Mouse (Mus musculus) T-cell, adult 2 months (primary cell): ENCODE measurements at regions not wholly inside any gene's neighbourhood (a gene's known extent, or its start where the extent isn't known, plus 50 kb on each side); places are given as distances from the start of the nearest gene placed in this dataset.

Source experiments
- DNase-seq: peaks from one replicate; pipeline ENCODE4 v3.0.0; 2022; ENCODE audit warnings: low spot score

DNA sequence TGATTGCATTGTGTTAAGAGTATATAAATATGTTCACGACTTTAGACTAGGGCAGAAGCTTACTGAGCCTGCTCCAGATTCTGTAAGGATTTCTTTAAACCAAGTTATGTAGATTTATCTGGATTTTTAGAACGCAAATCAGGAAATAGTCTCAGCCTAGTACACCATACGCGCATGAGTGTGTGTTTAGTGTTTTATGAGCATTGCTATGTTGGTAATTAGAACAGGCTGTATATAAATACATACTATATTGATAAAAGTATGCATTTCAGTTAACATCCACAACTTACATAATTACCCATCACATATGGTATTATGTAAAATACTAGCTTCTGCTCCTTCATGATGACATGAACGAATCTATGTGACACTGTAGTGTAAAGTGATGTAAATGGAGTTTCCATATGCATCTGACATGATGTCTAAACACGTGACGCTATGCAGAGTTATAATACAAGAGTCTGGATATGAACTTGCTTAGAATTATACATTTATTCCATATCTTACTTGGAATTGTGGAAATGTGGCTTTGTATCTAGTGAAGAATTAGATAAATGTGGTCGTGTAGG is 332.6 kb upstream of the Tmc3 start:
- no peak for DNase-seq

DNA sequence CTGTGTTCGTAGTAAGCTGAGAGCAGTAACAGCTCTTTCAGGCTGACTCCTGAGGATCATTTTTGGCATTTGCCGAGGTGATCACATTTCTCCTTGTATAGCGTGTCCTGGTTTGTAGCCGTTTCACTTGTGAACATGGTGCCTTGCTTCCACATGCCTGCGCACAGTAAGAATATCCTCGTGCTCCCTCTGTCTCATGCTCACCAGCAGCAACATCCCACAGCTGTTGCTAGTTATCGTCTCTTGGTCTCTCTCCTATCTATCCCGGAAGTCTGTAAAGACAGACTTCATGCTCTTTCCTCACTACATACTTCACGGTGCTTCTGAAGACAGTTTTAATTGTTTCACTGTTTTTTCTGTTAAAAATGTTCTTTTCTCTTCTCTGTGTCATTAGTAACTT is 331.7 kb upstream of the Tmc3 start:
- no peak for DNase-seq

DNA sequence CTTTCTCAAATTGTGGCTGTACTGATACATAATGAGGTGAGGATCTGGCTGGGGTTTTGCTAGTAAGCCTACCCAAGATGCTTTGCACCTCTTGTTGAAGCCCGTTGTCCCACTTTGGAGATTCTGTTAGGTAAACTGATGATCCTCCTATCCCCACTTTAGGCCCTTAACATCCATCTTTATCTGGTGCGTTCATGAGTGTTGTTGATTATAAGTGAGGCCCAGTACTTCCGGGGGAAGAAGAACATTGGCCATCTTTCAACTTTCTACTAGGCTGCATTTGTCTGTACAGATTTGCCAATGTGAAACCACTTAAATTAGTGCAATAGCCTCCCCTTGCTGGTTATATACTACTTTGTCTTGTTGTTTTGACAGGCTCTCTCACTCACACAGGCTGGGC is 331.3 kb upstream of the Tmc3 start:
- DNase-seq, result no peak

DNA sequence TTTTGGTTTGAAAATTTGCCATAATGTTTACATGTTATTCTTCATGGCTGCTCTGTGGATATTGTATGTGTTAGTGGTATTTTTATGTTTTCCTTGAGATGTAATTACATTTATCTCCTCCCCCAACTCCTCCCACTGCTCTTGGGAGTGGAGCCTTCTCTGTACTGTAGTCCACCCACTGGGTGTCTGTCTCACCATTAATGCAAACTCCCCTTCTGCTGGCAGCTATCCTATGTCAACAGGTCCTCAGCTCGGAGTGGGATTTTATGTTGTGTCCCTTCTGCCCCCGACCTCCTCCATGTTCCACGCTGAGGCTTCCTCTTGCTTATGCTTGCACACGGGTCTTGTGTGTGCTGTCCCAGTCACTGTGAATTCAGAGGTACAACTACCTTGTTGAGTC is 330.3 kb upstream of the Tmc3 start:
- DNase-seq, result no peak

DNA sequence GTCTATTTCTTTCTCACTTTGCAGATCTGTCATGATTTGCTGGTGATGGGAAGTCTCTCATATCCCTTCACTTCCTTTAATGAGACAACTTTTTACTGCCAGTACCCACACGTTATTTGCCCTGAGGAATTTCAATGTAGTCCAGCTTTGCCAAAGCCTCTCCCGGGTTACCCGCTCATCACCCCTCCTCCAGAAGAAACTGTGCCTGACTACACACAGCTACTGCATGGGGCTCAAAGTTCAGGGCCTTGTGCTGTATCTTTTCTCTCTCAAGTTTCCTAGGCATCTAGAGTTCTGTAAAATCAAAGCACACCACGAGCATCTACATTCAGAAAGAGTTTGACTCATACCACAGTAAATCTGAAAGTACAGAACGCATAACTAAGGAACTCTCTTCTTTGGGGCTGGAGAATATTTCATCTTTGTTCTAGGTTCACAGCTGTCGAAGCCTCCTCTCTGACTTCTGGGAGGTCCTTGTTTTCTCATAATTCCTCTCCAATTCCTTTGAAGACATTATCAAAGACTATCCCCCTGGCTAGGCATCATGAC is 328.4 kb upstream of the Tmc3 start:
- no peak for DNase-seq

DNA sequence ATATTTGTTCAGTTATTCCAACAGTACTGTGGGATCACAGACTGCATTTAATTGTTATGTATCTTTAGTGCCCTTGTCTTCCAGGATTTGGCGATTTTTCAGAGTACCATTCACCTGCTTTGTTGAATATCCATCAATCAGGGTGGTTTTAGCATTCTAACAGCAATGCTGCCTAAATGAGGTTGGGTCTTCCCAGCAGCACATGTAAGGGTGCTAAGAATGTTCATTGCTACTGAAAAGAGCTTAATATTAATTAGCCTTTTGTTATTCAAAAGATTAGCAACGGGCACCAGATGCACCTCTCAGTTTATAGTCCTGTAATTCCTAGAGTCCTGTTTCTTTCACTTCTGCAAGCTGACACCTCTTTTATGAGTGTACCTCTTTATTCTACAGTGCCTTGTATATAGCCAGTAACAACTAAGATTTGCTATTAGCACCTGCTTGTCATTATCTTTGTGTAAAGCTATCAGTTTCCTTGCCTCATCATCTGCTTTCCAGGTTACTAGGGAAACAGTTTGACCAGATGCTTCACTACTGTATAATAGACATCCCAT is 326.3 kb upstream of the Tmc3 start:
- no peak for DNase-seq

DNA sequence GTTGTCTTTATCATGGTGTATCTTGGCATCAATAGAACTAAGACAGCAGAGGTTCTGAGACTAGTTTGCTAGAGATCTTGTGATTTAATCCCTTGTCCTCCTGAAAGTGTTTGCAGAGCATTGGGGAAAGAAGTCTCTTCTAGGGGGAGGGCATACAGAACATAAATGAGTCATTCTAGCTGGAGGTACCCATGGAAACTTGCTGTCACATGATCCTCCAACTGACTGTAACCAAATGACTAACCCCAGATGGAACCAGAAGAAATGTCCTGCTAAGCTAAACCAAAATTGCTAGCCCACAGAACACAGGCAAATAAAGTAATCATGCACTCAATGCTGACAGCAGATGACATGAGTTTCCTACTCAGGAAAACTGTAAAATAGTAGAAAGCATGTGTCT is 323.2 kb upstream of the Tmc3 start:
- no peak for DNase-seq

DNA sequence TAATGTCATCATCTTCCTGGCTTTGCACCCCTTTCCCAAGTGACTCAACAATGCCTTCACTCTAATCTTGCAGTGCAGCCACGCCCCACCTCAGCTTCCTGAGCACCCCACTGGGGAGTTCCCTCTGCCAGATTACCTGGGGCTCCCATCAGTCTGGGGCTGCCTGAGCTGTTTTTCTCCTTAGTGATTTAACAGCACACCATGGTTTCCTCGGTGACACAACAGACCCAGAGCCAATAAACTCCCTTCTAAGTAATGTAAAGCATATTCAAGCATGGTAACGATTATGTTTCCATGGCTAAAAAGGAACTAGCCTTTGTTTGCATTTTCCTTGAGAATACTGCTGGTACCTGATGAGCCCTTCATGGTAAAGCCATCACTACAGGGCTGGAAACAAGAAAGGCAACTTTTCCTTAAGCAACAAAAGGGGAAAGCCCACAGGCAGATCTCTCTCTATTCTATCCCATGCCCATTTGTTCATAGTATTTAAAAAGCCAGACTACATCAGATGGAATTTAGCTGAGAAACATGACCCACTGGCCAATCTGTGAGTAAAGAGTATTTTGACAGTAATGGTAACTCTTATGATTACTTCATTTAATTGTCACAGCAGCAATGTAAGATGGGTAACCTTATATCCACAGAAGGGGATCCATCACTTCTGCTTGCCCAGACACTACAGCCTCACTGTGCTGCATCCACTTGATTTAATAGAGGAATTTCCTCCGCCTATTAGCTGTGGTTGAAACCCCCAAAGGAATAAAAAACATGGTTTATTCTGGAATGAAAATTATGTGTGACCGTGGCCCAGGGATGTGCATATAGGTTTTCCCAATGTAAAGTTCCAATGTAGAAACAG is 294.6 kb upstream of the Tmc3 start:
- no peak for DNase-seq

DNA sequence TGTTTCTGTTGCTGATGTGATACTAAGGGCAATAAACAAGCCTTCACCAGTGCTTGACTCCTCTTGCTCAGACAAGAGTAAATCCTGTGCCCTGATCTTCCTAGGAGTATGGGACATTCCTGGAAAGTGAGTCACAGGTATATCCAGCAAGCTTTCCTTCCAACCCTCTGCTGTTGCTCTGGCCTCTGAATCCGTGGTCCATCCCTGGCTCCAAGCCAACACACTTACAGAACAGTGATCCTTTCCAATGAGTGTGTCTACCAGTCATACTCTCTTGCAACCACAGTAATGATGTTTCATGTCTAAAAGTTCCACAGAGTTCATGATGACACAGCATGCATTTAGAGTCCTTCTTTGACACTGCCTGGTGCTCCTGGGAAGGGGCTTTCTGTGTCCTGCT is 277.6 kb upstream of the Tmc3 start:
- no peak for DNase-seq

DNA sequence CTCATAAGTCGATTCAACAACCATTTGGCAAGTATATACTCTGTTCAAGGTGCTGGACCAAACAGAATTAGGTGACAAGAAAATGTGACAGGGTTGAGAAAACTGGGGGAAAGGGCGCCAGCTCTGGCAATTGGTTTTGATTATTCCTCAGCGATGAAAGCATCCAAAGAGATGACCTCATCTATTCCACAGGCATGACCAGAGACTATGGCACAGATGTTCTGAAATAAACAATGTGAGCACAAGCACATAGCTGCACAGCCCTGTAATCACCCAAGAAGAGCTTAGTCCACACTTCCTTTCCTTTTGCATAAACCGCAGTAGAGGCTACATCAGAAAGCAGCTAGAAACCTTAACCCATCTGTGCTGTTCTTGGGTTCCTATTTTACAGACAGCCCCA is 272.6 kb upstream of the Tmc3 start:
- no peak for DNase-seq

DNA sequence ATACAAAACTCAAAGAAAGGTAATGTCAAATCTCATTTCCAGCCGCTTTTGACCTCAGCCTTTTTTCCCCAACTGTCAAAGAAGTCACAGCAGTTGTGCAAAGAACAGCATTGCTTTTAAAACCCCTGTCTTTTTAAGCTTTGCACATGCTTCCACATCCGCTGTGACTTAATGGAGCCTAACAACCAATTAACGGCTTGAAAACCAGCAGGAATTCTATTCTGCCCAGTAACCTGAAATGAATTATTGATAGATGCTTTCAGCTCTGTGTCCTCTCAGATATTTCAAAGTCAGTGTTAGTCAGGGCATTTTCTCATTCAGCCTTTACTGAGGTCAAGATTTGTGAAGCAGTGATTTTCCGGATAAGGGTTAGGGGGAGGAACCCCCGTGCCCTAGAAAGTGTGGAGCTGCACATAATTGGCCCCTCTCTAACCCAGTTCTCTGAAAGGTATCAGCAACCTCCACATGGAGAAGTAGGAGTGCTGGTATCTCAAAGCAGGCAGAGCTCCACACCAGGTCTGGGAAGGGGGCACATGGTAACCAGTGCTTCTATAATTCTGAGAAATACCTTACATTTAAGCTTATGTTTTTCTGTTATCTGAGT is 254.8 kb upstream of the Tmc3 start:
- DNase-seq, result no peak

DNA sequence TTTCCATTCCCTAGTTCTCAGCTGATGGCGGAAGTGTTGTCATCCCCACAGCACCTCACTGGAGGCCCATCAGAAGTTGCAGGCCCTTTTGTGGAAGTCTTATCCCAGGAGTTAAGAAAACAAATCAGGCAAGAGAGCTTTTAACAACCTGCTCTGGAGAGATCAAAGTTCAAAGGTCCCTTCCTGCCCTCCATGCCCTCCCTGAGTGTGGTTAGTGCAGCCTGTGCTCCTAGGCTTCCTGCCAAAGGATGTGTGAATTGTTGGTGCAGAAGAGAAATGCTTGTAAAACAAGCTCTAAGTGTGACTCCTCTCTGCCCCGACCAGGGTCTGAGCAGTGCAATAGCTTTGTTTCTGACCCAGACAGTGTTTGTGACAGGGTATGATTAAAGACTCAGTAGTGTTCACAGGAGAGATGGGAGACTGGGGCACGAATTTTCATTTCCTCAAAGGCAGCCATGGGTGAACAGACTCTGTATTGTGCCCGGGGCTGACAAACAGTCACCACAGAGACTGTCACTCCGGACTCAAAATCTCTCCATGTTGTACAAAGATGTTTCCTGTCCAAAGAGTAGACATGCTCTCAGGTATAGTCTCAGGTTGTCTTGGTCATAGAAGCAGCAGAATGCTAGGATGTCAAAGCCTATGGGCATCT is 237.5 kb upstream of the Tmc3 start:
- DNase-seq, result no peak

DNA sequence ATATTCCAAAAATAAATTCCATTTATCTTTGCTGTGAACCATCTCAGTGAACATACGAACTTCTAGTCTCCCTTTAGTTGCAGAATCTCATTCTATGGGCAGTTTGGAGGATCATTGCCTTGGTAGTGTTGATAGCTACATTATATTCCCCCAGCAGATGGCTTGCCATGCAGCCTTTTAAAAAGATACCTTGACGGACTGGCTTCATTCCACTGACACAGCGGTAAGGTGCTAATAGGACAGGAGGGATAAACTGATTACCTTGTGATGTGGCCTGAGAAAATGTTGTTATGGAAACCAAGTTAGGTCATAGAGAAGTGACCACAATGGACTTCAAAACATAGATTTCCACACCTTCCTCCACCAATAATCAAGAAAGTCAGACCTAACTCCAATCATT is 215.5 kb upstream of the Tmc3 start:
- no peak for DNase-seq

DNA sequence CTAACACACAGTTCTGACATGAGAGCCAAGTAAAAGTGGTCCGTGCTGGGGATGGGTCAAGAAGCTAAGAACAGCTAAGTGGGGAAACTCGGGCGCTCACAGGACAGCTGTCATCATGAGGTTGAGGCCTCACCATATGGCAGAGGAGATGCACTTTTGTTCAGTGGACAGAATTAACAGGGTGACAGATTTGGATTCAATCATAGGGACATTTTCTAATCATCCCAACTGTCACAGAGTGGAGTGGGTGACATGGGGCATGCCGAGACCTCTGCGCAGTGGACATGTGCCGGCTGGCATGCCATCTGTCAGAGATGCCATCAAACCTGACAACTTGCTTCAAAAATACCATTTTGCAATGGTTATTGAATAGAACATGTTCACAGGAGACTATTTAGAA is 215.1 kb upstream of the Tmc3 start:
- no peak for DNase-seq

DNA sequence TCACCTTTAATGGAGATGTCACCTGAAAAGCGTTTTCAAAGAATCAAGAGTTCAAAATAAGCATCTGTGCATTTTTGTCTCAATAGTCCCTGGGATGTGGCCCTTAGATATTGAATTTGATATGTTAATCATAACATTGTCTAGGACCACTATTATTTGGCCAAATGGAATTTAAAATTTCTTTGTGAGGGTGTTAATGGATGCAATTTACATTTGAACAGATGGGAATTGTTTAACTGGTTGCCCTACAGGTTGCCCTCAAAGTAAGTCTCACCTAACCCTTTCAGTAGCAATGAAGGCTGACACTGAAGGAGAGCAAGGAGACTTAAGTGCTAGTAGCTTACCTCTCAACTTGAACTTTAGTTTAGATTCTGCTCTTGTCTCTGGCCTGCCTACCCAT is 207.9 kb upstream of the Tmc3 start:
- no peak for DNase-seq

DNA sequence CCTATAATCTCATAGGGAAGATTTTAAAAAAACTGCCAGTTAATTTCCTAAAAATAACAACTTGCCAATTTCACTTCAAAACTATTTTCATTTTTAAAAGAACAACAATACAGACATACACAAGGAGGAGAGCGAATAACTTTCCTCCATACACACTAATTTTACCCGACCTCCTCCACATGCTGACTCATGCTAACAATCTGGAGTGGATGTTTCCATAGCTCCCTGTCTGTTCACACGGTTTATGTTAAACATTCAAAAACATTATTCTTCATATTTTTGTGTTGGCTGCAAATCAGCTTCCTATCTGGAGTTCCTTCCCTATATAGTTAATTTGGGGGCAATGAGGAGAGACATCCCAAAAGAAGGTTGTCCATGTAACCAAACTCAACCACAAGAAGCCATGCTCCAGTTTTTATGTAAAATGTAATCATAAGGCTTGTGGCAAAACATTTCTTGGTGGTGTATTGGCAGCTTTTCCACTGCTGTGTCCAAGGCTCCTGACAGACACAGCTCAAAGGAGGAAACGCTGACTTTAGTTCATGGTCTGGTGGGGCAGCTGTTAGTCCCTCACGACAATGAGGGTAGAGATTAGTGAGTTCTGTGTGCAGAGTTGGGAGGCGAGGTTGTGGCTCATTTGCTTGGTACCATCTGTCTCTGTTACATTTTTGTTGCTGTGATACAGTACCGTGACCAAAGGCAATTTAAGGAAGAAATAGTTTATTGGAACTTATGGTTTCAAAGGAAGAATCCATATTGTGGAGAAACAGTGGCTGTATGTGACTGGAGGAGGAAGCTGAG is 203.1 kb upstream of the Tmc3 start:
- DNase-seq, result no peak

DNA sequence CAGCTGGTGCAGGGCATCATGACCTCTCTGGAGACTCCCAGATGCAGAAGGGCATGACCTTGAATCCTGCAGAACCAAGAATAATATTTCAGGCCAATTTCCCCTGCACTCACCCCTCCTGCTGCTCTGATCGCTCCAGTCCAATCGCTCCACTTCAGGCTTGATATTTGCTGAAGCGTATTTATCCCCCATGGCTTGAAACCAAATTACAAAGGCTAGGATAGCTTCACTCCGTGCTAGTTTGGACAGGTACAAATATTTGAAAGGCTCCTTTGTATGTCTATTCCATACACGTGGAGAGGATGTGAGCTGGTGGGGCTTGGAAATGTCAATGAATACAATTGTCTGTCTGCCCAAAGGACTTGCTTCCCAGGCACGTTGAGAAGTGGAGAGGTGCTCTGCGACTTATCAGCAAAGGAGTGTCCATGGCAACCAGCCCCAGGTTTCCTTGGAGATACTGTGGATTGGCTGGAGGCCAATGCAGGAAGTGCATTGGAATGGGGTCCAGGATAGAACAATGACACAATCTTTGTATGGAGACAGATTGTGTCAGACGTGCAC is 201.8 kb upstream of the Tmc3 start:
- DNase-seq, result no peak

DNA sequence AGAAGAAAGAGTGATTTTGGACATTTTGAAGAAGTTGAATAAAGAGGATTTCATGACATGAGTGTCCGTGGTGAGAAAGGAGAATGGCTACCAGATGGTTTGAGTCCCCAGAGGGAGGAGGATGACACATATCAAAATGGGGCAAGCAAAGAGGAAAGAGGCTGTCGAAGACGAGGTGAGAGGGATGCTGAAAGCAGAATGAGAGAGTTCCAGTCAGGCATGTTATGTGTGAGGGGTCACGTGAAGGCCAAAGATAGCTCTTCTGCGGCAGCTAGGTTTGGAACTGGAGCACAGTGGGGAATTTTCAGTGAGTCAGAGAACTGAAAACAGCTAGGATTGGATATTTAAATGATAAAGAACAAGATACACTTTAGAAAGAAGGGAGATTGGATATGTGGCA is 193.3 kb upstream of the Tmc3 start:
- DNase-seq, result no peak

DNA sequence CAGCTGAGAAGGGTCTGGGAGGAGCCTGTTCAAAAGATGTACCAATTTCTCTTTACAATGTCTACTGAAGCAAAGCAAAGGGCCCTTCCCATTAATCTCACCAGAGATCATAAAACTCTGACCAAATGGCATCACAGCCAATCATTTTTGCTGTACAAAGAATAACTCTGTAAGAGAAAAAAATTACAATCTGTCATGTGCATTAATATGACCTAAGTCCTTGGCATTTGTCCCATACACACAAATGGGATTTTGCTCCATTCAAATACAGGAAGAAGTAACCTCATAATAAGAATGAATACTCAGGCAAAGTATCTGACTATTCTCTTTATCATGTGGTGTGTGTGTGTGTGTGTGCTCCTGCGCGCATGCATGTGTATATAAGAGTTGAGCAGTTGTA is 192.5 kb upstream of the Tmc3 start:
- DNase-seq, result no peak

DNA sequence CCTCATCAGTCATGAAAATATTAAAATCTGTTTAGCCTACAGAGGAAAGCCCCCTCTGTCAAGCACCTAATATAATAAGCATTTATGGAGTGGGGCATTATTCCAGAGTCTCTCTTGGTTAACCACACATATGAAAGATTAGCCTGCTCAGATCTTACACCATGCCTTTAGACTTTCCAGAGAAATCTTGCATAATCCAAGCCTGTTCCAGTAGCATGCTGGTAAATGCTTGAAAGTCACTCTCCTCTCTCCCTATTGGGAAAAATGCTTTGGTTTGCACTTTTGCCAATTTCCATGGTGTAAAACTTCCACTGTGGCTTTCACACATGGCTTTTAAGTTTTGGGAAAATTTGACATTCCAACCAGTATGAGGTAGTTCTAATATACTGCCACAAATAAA is 192.1 kb upstream of the Tmc3 start:
- no peak for DNase-seq

DNA sequence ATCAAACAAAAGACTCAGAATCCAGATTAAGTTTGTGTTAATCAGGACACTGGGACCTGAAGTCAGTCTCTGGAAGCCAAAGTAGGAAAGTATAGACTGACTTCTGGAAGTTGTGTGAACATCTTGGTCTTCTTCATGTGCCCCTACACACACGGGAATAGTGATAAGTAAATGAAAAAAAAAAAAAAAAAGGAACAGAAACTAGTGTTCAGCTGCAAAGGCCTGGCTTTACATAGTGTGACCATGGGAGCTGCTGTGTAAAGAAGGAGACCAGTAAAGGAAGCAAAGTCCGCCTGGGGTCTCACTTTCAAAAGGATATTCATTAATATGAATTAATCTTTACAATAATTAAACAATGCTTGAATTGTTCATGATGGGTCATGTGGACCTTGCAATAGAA is 190.6 kb upstream of the Tmc3 start:
- no peak for DNase-seq
